Mouse (Mus musculus) retina, postnatal 7 days (tissue): Measurements from ENCODE around the gene Thumpd3.
A peak's percentile ranks its signal among the peaks of the same experiment; 100 is the strongest.

ENCODE experiments used
- DNase-seq: peaks from one replicate; pipeline ENCODE4 v3.0.0-alpha.2; 2012; ENCODE audit warnings: low read depth, low spot score

The Thumpd3 gene

GRCm38 (mm10) chr6:113036463-113037175 lies 9.4 kb upstream of the Thumpd3 start:
- no peak for DNase-seq

GRCm38 (mm10) chr6:113037946-113038734 lies 7.9 kb upstream of the Thumpd3 start:
- no peak for DNase-seq

GRCm38 (mm10) chr6:113038735-113039058 lies 7.3 kb upstream of the Thumpd3 start:
- no peak for DNase-seq

- DNase-seq: no peak
Observed at GRCm38 (mm10) chr6:113040319-113040718, 5.7 kb upstream of the Thumpd3 start.

GRCm38 (mm10) chr6:113041215-113041990 lies 4.6 kb upstream of the Thumpd3 start:
- DNase-seq: no peak

GRCm38 (mm10) chr6:113045575-113045974 lies 450 bp upstream of the Thumpd3 start:
- no peak for DNase-seq

GRCm38 (mm10) chr6:113047016-113047746 lies 1.2 kb downstream of the Thumpd3 start:
- DNase-seq: no peak

GRCm38 (mm10) chr6:113048371-113048770 lies 2.3 kb downstream of the Thumpd3 start:
- no peak for DNase-seq

- DNase-seq: no peak
Observed at GRCm38 (mm10) chr6:113049159-113049558, 3.1 kb downstream of the Thumpd3 start.

- DNase-seq: no peak
Observed at GRCm38 (mm10) chr6:113052972-113053371, 6.9 kb downstream of the Thumpd3 start.

- no peak for DNase-seq
Observed at GRCm38 (mm10) chr6:113054552-113055107, 8.6 kb downstream of the Thumpd3 start.

GRCm38 (mm10) chr6:113060892-113061563 lies 15.0 kb downstream of the Thumpd3 start:
- no peak for DNase-seq

- no peak for DNase-seq
Observed at GRCm38 (mm10) chr6:113062253-113062652, 16.2 kb downstream of the Thumpd3 start.

- DNase-seq: no peak
Observed at GRCm38 (mm10) chr6:113063363-113063762, 17.3 kb downstream of the Thumpd3 start.

- DNase-seq: no peak
Observed at GRCm38 (mm10) chr6:113065186-113065585, 19.2 kb downstream of the Thumpd3 start.

- no peak for DNase-seq
Observed at GRCm38 (mm10) chr6:113069154-113069553, 23.1 kb downstream of the Thumpd3 start.

- DNase-seq: no peak
Observed at GRCm38 (mm10) chr6:113075261-113075660, 29.2 kb downstream of the Thumpd3 start.

- DNase-seq: peak; percentile 92
Observed at GRCm38 (mm10) chr6:113076012-113076685, 30.1 kb downstream of the Thumpd3 start.

GRCm38 (mm10) chr6:113076686-113077516 lies 30.9 kb downstream of the Thumpd3 start, which contains the start of gene Setd5:
Setd5 (plus strand) TSS chr6:113077365.
- peak; percentile 94 for DNase-seq
